26 mouse cellular contexts compared by ENCODE assay signal in genomic region chr3:4893108-4893507, GRCm38 (mm10).
A peak's percentile ranks its signal among the peaks of the same experiment; 100 is the strongest.
DNase-seq lines count a peak whose midpoint lies in the region; ATAC-seq and TF ChIP-seq lines count a peak whose summit lies in the region.
"Had no signal": no experiment of that assay in that cellular context is flagged by ENCODE, and none has a peak within 500 bp of the region (broad histone marks: within the 10 kb centered on the region; RNA-seq: fewer than 3 reads in every experiment).

No protein-coding gene starts in this region.

- in situ Hi-C loops in ES-E14 (cut with MboI; ENCODE audit: low sequenced_read_pairs in 2 of 2, unreplicated experiment in 2 of 2), result no loop called here

- no peak overlapping the region for H3K27ac ChIP-seq in ES-E14 (ENCODE audit: insufficient read depth, low read depth, low read length, poor library complexity, severe bottlenecking)
- no peak overlapping the region for H3K27ac ChIP-seq in forebrain, embryonic 14.5 days (ENCODE audit: low read depth, low read length)
- no peak overlapping the region for H3K27ac ChIP-seq in forebrain, embryonic 15.5 days (replicated peaks)

- H3K27me3 ChIP-seq in forebrain, embryonic 14.5 days (replicated peaks; ENCODE audit: control insufficient read depth, insufficient read depth, low read length), result no peaks in the 10 kb centered on the region
- H3K27me3 ChIP-seq in forebrain, embryonic 15.5 days, result no peaks in the 10 kb centered on the region
- H3K27me3 ChIP-seq: CH12.LX, Patski had no signal

- DNase-seq in ES-CJ7 (ENCODE audit: low read depth, low spot score), result peak; percentile 65
- peak; percentile 26 for DNase-seq in ES-E14 (ENCODE audit: low read depth, low spot score)
- DNase-seq in R1 (ENCODE audit: low read depth, low spot score), result peak; percentile 89
- DNase-seq in ZHBTc4 (ENCODE audit: low read depth, low spot score), result peak; percentile 69
- no peak for DNase-seq in frontal cortex, postnatal 25 days (ENCODE audit: low spot score in 2 of 2)
- no peak for DNase-seq in forebrain, embryonic 14.5 days (ENCODE audit: low spot score)
- no peak for DNase-seq in thymus, postnatal 0 days (ENCODE audit: low spot score)
- DNase-seq: adrenal gland, adult 2 months; adrenal gland, adult 8-10 months; adrenal gland, postnatal 10 days; adrenal gland, postnatal 14 days; adrenal gland, postnatal 25 days; adrenal gland, postnatal 36 days; B cell, adult 2 months; cerebellum, adult 11 months; cerebellum, adult 11-12 months; cerebellum, adult 18-20 months; cerebellum, adult 2 months; cerebellum, adult 8-10 months; cerebellum, adult 9-10 months had no signal

- ATAC-seq in forebrain, embryonic 14.5 days, result no peak
- ATAC-seq in forebrain, embryonic 15.5 days (replicated peaks), result no peak
- ATAC-seq: activated CD4-positive, CD25-positive, alpha-beta regulatory T cell, adult 4 months; CD4-positive, CD25-positive, alpha-beta regulatory T cell, adult 4 months; Patski had no signal

- no peaks in the 10 kb centered on the region; a peak in 1 of 4 replicates for H3K4me1 ChIP-seq in ES-E14 (ENCODE audit: control insufficient read depth in 2 of 2, insufficient read depth in 2 of 2, low read length in 2 of 2, poor library complexity in 1 of 2)
- no peaks in the 10 kb centered on the region for H3K4me1 ChIP-seq in forebrain, embryonic 14.5 days (ENCODE audit: control insufficient read depth, insufficient read depth, low read length)
- H3K4me1 ChIP-seq in forebrain, embryonic 15.5 days, result no peaks in the 10 kb centered on the region

- H3K9ac ChIP-seq in ES-E14 (ENCODE audit: insufficient read depth, low read depth, low read length, poor library complexity, severe bottlenecking), result no peak overlapping the region
- H3K9ac ChIP-seq in forebrain, embryonic 14.5 days (ENCODE audit: low read length), result no peak overlapping the region
- no peak overlapping the region for H3K9ac ChIP-seq in forebrain, embryonic 15.5 days (replicated peaks)

- H3K4me2 ChIP-seq in forebrain, embryonic 14.5 days (ENCODE audit: low read length), result no peak overlapping the region
- H3K4me2 ChIP-seq in forebrain, embryonic 15.5 days (replicated peaks), result no peak overlapping the region

- WGBS in forebrain, embryonic 14.5 days, result 54% methylated on average over 2 of the region's 2 CpGs
- WGBS in forebrain, embryonic 15.5 days, result 62% methylated on average over 2 of the region's 2 CpGs

- no peak overlapping the region for H3K4me3 ChIP-seq in ES-E14 (ENCODE audit: insufficient read depth in 1 of 2, low read depth in 1 of 2, low read length in 2 of 2, poor library complexity in 1 of 2, severe bottlenecking in 1 of 2)
- H3K4me3 ChIP-seq in forebrain, embryonic 14.5 days (ENCODE audit: low read depth, low read length), result no peak overlapping the region
- no peak overlapping the region for H3K4me3 ChIP-seq in forebrain, embryonic 15.5 days

- H3K36me3 ChIP-seq in ES-E14 (ENCODE audit: control insufficient read depth, insufficient read depth, low read length, poor library complexity, severe bottlenecking), result no peaks in the 10 kb centered on the region
- H3K36me3 ChIP-seq in forebrain, embryonic 14.5 days (ENCODE audit: control insufficient read depth, insufficient read depth, low read length), result no peaks in the 10 kb centered on the region
- H3K36me3 ChIP-seq in forebrain, embryonic 15.5 days, result no peaks in the 10 kb centered on the region
- H3K36me3 ChIP-seq: G1E had no signal

- 0 out of 2 replicates have a peak, but pooled peaks cover 1% of the 10 kb centered on the region for H3K9me3 ChIP-seq in ES-E14 (ENCODE audit: control insufficient read depth, insufficient read depth, low read depth, low read length)
- no peaks in the 10 kb centered on the region for H3K9me3 ChIP-seq in forebrain, embryonic 14.5 days (replicated peaks; ENCODE audit: control insufficient read depth, low read length)
- no peaks in the 10 kb centered on the region for H3K9me3 ChIP-seq in forebrain, embryonic 15.5 days
- H3K9me3 ChIP-seq: G1E had no signal

TF ChIP-seq in ES-E14, 5 proteins besides CTCF, POLR2A, EP300 and RAD21:
- no peak for TF ChIP-seq ZNF384 (IDR thresholded peaks at IDR 0.05; ENCODE audit: low read depth, low read length)
- TF ChIP-seq CHD2 (IDR thresholded peaks at IDR 0.05; ENCODE audit: low read depth, low read length), result no peak
- no peak for TF ChIP-seq MAFK (IDR thresholded peaks at IDR 0.05; ENCODE audit: insufficient read depth, low read depth, low read length)

Comparison
In these comparisons a context has a peak if more than half of its experiments do, and no peak if none do; other contexts are left out.
1. DNase-seq: peak in ES-CJ7 (single experiment), ES-E14 (single experiment), R1 (single experiment) and ZHBTc4 (single experiment); none in frontal cortex, postnatal 25 days (0 of 2), forebrain, embryonic 14.5 days (single experiment) and thymus, postnatal 0 days (single experiment).